Mouse (Mus musculus): ENCODE data around the gene Saxo1. TPM values are rescaled to one million over a fixed set of nuclear protein-coding genes. Genes with fewer than 3 reads are reported as not detected.

Saxo1 gene
- total RNA-seq (2023): not detected

DNA sequence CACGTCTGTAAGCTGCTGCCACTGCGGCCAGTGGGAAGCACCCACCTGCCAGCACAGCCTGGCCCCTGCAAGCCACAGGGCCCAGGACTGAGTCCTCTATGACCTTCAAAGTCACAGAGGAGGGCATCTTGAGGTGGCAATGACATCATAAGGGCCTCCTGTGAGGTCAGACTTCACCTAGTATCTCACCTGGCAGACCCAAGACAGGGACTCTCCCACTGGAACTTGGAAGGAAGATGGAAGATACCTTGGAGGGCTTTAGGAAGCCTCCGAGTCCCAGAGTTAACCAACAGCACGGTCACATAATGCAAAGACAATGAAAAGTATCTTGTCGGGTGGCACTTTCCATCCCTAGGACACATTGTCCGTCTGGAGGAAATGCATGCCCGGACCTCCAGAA lies at the start of gene Saxo1:
Gene Saxo1 (minus strand): TSS at position 101 of the 400 bp plus-strand sequence.

GRCm38 (mm10) chr4:86575283-86575983 lies 17.3 kb upstream of the Saxo1 start, which contains the start of gene Rraga:
Gene Rraga (plus strand): TSS chr4:86575668.

Other genes with a start within 250 kb of the Saxo1 start
- 46.7 TPM for gene Rraga, start 17.3 kb upstream of the Saxo1 start, total RNA-seq (2023)
- 19.1 TPM for gene Haus6, start 53.7 kb upstream of the Saxo1 start, total RNA-seq (2023)
- 8.8 TPM for gene Plin2, start 111.7 kb upstream of the Saxo1 start, total RNA-seq (2023)
- 37.2 TPM for gene Dennd4c, start 190.2 kb upstream of the Saxo1 start, total RNA-seq (2023)

Data from CD4-positive naive resting alpha-beta T cell, adult 57 days (primary cell).